Mouse (Mus musculus) cerebellum, adult 8-10 months (tissue): ENCODE data around the gene Vhl.
A peak's percentile ranks its signal among the peaks of the same experiment; 100 is the strongest.

Experiments
- DNase-seq: peaks from one replicate; pipeline ENCODE4 v3.0.0; 2022

Vhl gene

DNA sequence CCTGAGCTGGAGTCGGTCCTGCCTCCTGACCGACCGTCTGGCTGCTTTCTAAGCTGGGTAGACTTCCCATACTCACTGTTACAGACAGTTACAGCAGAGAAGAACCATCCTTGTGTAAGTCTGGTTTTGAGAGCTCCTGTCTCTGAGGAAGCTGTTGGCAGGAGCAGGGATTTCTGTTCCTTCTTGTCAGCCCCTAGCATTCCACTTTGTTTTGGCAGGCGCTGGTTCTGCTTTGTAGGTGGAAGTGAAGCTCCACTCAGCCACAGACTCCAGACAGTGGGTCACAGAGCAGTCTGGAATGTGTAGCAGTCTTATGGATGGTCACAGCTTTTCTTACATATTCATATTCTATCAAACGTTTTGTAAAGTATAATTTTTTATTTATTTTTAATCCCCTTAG lies 6.6 kb downstream of the Vhl start:
- DNase-seq = no peak

DNA sequence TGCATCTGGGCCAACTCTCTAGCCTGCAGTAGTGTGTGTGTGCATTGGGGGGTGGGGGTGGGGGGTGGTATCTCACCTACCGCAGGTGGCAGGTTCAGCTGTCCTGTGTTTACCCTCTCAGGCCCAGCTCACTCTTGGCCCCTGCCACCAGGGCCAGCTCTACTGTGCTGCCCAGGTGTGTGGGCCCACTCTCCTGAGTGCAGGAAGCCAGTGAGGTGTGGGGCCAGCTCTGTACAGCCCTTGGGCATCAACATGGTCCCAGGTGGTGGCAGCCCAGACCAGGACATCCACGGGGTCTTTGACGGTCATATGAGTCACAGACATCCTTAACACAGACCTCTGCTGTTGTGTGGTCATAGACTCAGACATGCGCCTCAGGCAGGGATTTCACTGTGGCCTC lies 9.1 kb downstream of the Vhl start:
- DNase-seq = no peak

DNA sequence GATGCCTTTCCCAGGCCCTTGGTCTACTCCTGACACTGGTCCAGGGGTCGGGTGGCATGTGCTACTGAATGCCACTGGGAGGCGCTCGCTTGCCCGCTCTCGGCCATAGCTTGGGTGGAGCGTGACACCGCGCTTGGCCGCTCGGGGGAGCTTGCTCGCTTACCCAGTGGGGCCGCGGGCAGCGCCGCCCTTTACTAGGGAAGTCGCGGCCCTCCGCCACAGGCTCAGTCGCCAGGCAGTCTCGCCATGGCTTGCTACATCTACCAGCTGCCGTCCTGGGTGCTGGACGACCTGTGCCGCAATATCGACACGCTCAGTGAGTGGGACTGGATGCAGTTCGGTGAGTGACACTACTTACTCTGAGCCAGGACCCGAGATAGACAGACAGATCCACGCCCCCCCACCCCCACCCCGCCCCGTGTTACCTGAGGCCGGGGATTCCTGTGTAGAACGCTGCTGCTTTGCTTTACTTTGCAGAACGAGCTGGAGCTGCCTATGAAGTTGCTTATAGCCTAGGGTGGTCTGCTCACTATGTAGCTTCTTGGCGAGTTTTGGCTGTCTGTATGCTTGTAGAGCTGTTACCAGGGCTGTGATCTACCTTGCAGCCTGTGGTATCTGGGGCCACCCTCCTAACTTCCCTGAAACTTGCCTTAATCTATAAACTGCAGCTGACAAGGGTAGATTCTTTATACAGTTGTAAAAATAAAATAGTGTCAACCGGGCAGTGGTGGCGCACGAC lies 14.7 kb downstream of the Vhl start, which contains the start of gene Irak2:
Irak2 (plus strand) TSS at position 166 of the 739 bp plus-strand sequence.
- DNase-seq = peak; percentile 94

DNA sequence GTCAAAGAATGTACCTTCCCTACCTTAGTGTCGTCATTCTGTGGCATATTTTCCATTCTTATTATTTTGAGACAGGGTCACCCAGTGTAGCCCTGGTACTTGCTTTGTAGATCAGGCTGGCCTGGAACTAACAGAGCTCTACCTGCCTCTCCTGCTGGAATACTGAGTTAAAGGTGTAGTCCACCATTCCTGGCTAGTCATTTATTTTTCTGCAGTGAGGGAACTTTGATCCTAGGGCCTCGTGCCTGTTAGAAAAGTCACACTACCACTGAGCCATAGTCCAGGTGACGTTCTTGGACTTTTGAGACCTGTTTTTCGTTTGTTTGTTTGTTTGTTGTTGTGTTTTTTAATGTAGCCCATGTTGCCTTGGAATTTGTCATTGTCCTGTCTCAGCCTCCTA lies 15.4 kb downstream of the Vhl start:
- no peak for DNase-seq

DNA sequence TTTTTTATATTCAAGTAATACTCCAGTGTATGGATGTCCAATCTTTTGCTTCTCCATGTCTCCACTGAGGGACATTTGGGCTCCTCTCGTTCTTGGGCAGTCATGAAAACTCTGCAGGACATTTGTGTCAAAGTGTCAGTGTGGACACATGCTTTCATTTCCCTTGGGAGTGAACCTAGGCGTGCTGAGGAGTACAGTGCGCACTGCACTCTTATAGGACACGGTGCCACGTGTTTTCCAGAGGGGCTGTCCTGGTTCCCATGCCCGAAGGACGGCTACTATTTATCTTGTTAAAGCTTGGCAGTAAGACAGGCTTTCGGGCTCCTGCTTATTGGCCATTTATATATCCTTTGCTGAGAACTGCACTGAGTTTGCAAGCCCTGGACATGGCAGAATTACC lies 18.8 kb downstream of the Vhl start:
- DNase-seq = no peak

DNA sequence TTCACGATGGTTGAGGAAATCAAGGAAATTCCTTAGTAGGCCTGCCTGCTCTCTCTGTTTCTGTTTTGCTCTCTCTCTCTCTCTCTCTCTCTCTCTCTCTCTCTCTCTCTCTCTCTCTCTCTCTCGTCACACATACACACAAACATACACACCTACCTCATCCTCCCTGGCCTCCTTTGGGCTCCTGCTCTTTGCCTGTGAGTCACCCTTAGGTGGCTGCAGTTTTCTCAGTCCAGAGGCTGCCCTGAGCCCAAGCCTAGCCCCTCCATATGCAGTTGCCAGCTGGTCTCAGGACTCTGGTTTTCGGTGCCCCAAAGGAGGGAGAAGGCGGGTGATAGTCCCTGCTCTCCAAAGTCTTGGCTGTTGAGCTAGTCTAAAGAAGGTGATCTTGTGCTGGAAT lies 19.3 kb downstream of the Vhl start:
- no peak for DNase-seq

DNA sequence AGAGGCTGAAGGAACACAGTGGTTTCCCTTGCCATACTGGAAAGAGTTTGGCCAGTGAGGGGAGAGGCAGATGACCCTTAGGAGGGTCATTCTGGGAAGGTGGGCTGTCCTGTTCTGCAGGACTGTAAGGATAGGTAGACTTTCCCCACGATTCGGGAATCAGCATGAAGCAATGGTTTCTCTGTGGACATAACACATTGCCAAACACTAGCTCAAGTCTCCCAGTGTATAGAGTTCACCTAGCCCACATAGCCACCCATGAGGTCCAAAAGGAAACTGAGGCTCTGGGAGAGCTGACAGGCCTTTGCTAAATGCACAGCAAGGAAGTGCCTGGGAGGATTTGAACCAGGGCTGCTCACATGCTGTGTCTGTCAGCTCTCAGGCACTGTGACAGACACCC lies 20.2 kb downstream of the Vhl start:
- no peak for DNase-seq

DNA sequence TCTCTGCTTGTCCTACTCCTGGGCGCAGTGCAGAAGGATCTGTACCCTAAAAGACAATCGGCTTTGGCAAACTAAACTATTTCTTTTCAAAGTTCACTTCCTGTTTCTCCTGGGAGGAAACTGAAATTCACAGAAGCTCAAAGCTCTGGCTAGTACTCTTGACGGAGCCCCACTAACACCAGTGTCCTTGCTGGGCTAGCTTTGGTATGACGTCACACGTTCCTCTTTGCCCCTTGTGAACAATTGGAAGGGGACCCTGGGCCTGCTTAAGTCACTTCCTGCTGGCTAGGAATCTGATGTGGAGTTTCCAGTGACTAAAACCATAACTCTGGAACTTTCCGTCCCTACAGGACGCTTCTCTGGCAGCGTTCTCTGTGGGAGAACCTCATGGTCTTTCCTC lies 21.0 kb downstream of the Vhl start:
- DNase-seq = no peak

DNA sequence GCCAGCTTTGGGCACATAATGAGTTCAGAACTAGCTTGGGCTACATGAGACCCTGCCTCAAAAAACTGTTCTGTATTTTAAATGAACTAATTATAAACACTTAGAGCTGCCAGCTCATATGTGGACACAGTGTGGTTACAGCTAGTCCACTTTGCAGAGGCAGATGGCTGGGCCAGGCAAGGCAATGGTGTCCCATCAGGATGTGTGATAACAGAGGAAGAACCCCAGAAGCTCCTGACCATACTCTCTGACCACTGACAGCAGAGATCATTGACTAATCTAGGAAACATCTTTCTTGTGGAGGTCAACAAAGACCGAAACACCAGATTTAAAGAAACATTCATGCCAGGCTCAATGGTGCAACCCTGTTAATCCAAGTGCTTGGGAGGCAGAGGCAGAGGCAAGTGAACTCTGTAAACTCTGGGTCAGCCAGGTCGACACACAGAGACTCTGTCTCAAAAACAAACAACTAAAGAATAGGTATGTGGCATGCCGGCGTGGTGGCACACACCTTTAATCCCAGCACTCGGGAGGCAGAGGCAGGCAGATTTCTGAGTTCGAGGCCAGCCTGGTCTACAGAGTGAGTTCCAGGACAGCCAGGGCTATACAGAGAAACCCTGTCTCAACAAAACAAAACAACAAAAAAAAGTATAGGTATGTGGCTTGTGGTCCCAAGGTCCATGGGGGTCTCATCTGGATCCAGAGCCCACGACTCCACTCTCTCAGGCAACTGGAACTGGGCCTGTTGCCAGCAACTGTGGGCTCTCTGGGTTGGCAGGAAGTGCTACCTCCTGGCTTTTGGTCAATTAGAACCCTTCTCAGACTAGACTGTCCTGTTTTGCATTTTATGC lies 25.8 kb downstream of the Vhl start:
- no peak for DNase-seq

DNA sequence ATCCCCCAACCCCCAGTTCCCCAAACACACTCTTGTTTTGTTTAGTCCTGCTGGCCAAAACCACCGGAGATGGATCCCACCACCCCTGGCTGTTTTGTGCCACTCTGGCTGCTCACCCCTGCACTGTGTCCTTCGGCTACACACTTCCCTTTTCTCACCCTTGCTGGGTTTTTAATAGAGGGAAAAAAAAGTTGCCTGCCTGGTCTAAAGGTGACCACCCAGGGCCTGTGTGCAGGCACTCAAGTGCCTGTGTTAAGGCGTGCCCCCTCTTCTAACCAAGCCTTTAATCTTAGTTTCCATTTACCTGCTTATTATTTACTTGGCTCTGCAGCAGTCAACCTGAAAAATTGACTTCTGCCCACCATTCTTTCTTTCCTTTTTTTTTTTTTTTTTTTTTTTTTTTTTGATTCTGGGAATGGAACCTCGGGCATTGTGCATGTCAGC lies 26.5 kb downstream of the Vhl start:
- no peak for DNase-seq

DNA sequence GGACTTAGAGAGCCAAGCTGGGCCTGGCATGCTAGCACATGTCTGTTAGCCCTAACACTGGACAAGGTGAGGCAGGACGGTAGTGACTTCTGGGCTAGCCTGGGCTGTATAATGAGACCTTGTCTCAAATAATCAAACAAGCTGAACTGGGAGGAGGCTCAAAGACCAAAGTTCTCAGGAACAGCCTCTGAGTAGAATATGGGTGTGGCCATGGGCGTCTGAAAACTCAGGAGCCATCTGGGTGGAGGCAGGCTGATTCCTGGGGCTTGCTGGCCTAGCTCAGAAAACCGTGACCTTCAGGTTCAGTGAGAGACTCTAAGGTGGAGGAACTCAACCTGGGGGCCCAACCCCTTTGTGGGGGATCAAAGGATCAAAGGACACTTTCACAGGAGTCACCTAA lies 27.9 kb downstream of the Vhl start:
- no peak for DNase-seq

DNA sequence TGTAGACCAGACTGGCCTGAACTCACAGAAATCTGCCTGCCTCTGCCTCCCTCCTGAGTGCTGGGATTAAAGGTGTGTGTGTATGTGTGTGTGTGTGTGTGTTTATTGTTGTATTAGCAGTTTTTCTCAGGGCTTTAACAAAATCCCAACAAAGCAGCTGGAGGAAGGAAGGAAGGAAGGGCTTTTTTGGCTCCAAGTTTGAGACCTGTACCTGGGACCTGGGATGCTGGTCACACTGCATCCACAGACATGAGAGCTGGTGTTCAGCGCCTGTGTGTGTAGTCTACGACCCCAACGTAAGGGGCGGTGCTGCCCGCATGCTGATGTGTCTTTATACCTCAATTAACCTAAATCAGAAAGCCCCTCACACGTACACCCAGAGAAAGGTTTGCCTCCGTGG lies 29.8 kb downstream of the Vhl start:
- no peak for DNase-seq

DNA sequence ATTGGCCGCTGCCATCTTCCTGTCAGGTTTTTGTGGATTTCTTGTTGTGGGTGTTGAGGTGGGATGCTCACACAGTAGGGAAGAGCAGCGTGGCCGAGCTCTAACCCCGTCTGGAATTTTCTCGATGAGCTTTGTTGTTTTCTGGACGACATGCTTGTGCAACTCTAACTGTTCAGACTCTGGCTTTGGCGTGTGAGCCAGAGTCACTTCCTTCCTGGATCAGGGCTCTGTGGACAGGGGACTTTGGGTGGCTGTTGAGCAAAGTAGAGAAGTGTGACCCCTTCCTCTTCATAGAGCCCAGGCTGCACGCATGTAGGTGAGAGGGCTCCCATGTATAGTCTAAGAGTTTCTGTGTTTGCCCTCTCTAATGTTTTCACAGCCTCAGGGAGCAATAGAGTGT lies 30.3 kb downstream of the Vhl start:
- DNase-seq = no peak

DNA sequence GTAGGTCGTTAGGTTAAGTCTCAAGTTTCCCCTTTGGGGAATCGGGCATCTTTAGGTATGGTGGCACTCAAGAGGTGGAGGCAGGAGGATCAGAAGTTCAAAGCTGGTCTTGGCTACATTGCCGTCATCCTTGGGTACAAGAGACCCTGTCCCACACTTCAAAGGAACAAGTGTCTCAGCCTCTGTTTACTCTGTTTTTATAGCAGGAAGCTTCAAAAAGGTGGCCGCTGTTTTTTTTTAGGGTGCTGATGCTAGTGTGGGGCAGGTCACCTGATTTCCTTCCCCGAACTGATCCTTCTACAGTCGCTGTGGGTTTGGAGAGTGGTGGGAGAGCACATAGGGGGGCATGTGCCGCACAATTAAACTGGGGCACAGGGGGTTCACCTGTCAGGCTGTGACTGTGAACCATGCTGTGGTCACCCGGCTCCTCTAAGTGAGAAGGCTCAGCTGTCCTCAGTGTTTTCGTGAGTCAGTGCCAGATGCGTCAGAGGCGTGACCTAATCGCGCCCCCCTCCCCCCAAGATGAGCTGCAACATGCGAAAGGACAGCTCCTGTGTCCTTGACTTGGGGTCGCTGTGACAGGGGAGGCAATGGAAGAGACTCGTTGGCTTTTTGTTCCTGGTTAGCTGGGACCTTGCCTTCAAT lies 31.1 kb downstream of the Vhl start:
- DNase-seq = no peak

DNA sequence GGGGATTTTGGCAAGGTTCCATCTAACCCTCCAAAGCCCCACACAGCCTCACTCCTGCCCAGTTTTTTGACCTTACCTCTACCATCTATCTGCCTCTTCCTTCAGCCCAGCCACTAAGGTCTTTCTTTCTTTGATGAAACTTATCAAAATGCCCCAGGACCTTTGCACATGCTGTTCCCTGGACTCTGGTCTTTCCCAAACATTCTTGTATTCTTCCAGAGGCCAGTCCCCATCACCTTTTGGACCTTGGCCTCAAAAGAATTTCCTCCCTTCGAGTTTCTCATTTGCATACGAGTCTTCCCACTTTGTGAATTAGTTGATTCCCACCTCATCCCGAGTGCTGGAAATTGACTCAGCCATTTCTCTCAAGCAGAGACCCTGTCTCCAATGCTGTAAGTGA lies 31.7 kb downstream of the Vhl start:
- DNase-seq = no peak

DNA sequence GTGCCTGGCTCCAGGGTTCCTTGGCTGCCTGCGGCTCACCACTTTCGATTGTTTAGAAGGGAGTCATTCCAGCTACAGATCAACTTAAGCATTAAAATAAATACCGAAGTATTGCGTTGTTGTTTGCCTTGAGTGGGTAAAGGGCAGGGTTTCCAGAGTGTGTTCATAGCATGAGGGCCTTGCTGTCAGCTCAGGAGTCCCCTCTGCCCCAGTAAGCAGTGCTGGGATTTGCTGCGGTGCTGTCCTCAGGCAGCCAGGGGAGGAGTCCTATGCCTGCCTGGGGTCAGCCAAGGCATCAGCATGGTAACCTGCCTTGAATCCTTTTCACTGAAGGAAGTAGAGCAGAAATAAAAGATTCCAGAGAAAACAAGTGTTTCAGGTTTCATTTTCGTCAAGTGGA lies 33.1 kb downstream of the Vhl start:
- no peak for DNase-seq

DNA sequence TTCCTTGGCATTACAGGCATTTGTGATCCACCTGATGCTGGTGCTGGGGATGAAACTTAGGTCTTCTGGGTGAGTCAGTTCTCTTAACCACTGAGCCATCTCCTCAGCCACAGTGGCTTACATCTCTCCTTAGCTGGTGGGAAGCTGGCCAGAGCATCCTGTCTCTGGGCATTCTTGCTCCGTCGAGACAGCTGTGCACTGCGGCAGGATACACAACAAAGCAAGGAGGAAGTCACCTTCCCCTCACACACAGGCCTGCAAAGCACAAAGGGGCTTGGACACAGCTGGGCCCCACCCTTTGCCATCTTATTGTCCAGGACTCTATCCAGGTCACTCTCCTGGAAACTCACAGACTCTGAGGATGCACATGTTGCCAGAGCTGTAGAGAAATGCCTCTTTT lies 34.5 kb downstream of the Vhl start:
- no peak for DNase-seq

DNA sequence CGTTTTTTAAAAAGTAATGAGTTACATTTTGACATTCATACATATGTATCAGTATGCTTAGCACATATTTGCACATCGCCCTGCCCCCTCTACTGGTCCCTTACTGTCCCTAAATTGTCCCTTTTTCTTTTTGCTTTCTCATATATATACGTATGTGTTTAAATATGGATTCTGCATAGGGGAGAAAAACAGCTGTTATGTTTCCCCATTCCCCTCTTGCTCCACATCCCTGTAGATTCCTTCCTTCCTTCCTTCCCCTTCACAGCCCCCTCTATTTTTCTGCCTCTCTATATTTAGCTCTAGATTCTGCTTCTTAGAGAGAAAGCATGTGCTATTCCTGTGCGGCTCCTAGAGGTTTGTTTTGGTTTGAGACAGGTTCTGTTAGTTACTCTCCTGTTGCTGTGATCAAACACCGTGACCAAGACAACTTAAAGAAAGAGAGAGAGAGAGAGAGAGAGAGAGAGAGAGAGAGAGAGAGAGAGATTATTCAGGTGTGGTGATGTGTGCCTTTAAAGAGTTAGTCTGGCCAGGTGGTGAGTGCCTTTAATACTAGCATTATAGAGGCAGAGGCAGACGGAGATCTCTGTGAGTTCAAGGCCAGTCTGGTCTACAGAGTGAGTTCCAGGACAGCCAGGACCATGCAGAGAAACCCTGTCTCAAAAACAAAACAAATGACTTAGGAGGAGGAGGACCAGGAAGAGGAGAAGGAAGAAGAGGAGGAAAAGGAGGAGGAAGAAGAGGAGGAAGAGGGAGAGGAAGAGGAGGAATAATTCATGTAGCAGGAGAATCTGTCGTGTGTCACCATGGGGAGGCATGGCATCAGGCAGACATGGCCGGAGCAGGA lies 36.1 kb downstream of the Vhl start:
- no peak for DNase-seq

DNA sequence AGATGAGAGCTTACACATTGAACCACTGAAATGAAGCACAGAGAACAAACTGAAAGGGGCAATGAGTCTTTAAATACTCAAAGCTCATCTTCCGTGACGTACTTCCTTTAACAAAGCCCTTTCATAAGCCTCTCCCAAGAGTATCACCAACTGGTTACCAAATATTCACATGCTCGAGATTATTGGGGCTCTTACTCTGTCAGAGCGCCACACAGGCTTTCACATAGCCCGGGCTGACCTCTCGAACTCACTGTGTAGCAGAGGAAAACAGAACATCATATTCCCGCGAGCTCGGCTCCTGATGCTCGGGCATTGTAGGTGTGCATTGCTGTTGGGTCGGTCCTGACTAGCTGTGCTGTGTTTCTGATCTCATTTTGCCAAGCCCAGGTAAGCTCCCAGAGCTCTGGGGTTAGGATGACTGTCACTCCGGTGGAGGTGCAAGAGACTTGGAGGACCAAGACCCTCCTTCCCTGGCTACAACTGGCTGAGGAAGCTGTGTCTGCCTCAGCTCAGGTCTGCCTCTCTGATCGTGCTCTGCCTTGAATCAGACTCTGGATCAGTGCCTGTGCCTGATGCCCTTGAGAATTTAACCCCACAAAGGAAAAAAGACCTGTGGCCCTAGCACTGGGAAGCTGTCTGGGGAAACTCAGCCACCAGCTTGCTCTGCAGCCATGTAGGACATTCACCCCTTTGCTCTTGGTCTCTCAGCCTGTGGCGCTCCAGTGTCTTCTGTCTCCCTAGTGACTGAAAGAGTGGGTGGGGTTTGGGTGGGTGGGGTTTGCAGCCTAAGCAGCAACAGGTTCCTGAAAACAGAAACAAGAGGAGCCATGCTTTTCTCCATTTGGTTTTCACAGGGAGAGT lies 37.0 kb downstream of the Vhl start:
- no peak for DNase-seq

DNA sequence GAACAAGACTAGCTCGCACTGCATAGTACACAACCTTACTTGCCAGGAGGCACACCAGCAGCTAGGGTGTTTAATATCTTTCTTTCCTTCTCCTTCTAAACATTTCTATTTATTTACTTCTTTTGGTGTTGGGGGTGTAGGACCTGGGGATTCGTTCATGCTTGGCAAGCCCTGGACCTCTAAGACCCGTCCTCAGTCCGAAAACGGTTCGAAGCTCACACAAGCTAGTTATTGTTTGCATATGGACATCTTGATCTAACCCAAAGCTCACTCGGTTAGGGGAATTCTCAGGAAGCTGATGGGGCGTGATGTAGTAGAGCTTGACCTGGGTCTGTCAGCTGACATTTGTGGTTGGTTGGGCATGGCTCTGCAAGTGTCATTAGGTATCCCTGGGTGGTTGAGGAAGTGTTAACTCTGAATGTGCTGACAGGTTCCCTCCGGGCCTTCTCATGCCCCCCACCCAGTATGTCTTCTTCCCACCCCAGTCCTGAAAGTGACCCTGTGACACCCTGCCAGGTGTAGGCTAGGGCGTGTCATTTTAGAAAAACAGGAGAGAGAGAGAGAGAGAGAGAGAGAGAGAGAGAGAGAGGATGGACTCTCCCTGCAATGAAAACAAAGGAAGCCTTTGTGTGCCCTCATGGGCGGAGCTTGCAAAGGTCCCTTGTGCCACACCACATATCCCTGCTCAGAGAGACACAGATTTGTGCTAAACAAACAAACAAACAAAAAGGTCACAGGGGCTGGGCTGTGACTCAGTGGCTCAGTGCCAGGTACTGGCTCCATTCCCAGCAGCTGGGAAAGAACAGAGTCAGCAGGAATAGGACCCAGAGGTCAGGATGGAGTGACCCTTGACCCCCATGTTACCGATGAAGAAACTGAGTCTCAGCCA lies 37.8 kb downstream of the Vhl start:
- no peak for DNase-seq
